Mouse (Mus musculus): ENCODE data around the gene Wnt4. TPM values are rescaled to one million over a fixed set of nuclear protein-coding genes. Genes with fewer than 3 reads are reported as not detected.

Gene Wnt4
- polyA plus RNA-seq, 1 experiment from 2014 or later: 2.2 TPM

- 9% methylated on average over 6 of the region's 6 CpGs for WGBS
- DNase-seq (ENCODE audit: low spot score) (no peak), ATAC-seq (replicated peaks; ENCODE audit: low FRiP score, low TSS enrichment, low read depth) (no peak)
- H3K9ac ChIP-seq (ENCODE audit: low read length): no peak overlapping the region
- H3K4me3 ChIP-seq (ENCODE audit: low read depth, low read length): no peak overlapping the region
- H3K4me1 ChIP-seq (replicated peaks; ENCODE audit: control insufficient read depth, insufficient read depth, low read length): peaks cover 13% of the 10 kb centered on the region; the same call in 1 of the 2 replicates
- no peaks in the 10 kb centered on the region for H3K36me3 ChIP-seq (ENCODE audit: control insufficient read depth, insufficient read depth, low read length)
- no peaks in the 10 kb centered on the region for H3K9me3 ChIP-seq (ENCODE audit: control insufficient read depth, low read length)
- peaks cover 41% of the 10 kb centered on the region for H3K27me3 ChIP-seq (replicated peaks; ENCODE audit: control insufficient read depth, insufficient read depth, low read length)
- no peak overlapping the region for H3K27ac ChIP-seq (ENCODE audit: low read depth)
- no peak overlapping the region for H3K4me2 ChIP-seq (ENCODE audit: low read length)
Measured at GRCm38 (mm10) chr4:137274304-137274703, 3.0 kb upstream of the Wnt4 start.

GRCm38 (mm10) chr4:137276443-137277165 lies 685 bp upstream of the Wnt4 start:
- H3K27ac ChIP-seq (ENCODE audit: low read depth): no peak overlapping the region

GRCm38 (mm10) chr4:137277600-137278143 lies 383 bp downstream of the Wnt4 start:
- DNase-seq (ENCODE audit: low spot score) (peak; percentile 68), ATAC-seq (replicated peaks; ENCODE audit: low FRiP score, low TSS enrichment, low read depth) (peak; percentile 13; the same call in 1 of the 2 replicates)
- under 1% methylated on average over 71 of the region's 71 CpGs for WGBS
- peak overlapping the region; percentile 37 for H3K9ac ChIP-seq (ENCODE audit: low read length)
- H3K27ac ChIP-seq (ENCODE audit: low read depth): no peak overlapping the region
- H3K4me1 ChIP-seq (replicated peaks; ENCODE audit: control insufficient read depth, insufficient read depth, low read length): peaks cover 13% of the 10 kb centered on the region; the same call in 1 of the 2 replicates
- no peaks in the 10 kb centered on the region for H3K9me3 ChIP-seq (ENCODE audit: control insufficient read depth, low read length)
- peak overlapping the region; percentile 81 for H3K4me2 ChIP-seq (ENCODE audit: low read length)
- no peaks in the 10 kb centered on the region for H3K36me3 ChIP-seq (ENCODE audit: control insufficient read depth, insufficient read depth, low read length)
- H3K27me3 ChIP-seq (replicated peaks; ENCODE audit: control insufficient read depth, insufficient read depth, low read length): peaks cover 60% of the 10 kb centered on the region
- peak overlapping the region; percentile 44 for H3K4me3 ChIP-seq (ENCODE audit: low read depth, low read length)

More at GRCm38 (mm10) chr4:137276443-137277165, 685 bp upstream of the Wnt4 start:
- Histone ChIP-seq H3K36me3 (ENCODE audit: control insufficient read depth, insufficient read depth, low read length) (no peaks in the 10 kb centered on the region), H3K4me3 (ENCODE audit: low read depth, low read length) (peak overlapping the region; percentile 44), H3K9me3 (ENCODE audit: control insufficient read depth, low read length) (no peaks in the 10 kb centered on the region), H3K9ac (ENCODE audit: low read length) (peak overlapping the region; percentile 37), H3K4me2 (ENCODE audit: low read length) (peak overlapping the region; percentile 81), H3K27me3 (replicated peaks; ENCODE audit: control insufficient read depth, insufficient read depth, low read length) (peaks cover 60% of the 10 kb centered on the region), H3K4me1 (replicated peaks; ENCODE audit: control insufficient read depth, insufficient read depth, low read length) (peaks cover 13% of the 10 kb centered on the region; the same call in 1 of the 2 replicates)
- WGBS: 2% methylated on average over 46 of the region's 46 CpGs
- peak; percentile 66 for DNase-seq (ENCODE audit: low spot score)
- ATAC-seq (replicated peaks; ENCODE audit: low FRiP score, low TSS enrichment, low read depth): no peak

- peak overlapping the region; percentile 81 for H3K4me2 ChIP-seq (ENCODE audit: low read length)
- H3K27me3 ChIP-seq (replicated peaks; ENCODE audit: control insufficient read depth, insufficient read depth, low read length): peaks cover 62% of the 10 kb centered on the region
- DNase-seq (ENCODE audit: low spot score) (peak; percentile 61), ATAC-seq (replicated peaks; ENCODE audit: low FRiP score, low TSS enrichment, low read depth) (no peak)
- H3K4me3 ChIP-seq (ENCODE audit: low read depth, low read length): peak overlapping the region; percentile 44
- no peak overlapping the region for H3K27ac ChIP-seq (ENCODE audit: low read depth)
- peaks cover 13% of the 10 kb centered on the region; the same call in 1 of the 2 replicates for H3K4me1 ChIP-seq (replicated peaks; ENCODE audit: control insufficient read depth, insufficient read depth, low read length)
- H3K36me3 ChIP-seq (ENCODE audit: control insufficient read depth, insufficient read depth, low read length): no peaks in the 10 kb centered on the region
- H3K9me3 ChIP-seq (ENCODE audit: control insufficient read depth, low read length): no peaks in the 10 kb centered on the region
- WGBS: 4% methylated on average over 22 of the region's 22 CpGs
- H3K9ac ChIP-seq (ENCODE audit: low read length): no peak overlapping the region
Measured at GRCm38 (mm10) chr4:137278144-137279040, 1.1 kb downstream of the Wnt4 start.

GRCm38 (mm10) chr4:137279346-137279745 lies 2.1 kb downstream of the Wnt4 start:
- 23% methylated on average over 5 of the region's 5 CpGs for WGBS
- no peak overlapping the region for H3K9ac ChIP-seq (ENCODE audit: low read length)
- H3K27ac ChIP-seq (ENCODE audit: low read depth): no peak overlapping the region
- no peak for ATAC-seq (replicated peaks; ENCODE audit: low FRiP score, low TSS enrichment, low read depth)
- H3K4me2 ChIP-seq (ENCODE audit: low read length): no peak overlapping the region
- H3K27me3 ChIP-seq (replicated peaks; ENCODE audit: control insufficient read depth, insufficient read depth, low read length): peaks cover 63% of the 10 kb centered on the region
- H3K4me1 ChIP-seq (replicated peaks; ENCODE audit: control insufficient read depth, insufficient read depth, low read length): peaks cover 8% of the 10 kb centered on the region; the same call in 1 of the 2 replicates
- no peak for DNase-seq (ENCODE audit: low spot score)
- no peak overlapping the region for H3K4me3 ChIP-seq (ENCODE audit: low read depth, low read length)
- H3K36me3 ChIP-seq (ENCODE audit: control insufficient read depth, insufficient read depth, low read length): no peaks in the 10 kb centered on the region
- no peaks in the 10 kb centered on the region for H3K9me3 ChIP-seq (ENCODE audit: control insufficient read depth, low read length)

DNA sequence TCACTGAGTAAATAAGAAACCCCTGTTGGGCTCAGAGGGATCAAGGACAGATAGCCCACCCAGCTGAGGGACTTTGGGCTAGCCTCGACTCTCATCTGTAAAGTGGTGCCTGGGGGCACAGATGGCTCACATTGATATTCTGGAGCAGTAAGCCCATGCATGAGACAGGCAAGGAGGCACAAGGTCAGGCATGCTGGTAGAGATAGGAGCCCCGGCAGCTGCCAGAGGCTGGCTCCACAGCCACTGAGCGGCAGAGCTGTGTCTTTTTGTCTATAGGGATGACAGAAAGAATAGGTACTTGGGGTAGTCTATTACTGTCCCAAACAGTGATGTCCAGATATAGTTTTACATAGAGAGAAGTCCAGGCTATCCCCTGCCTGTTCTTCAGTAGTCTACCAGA lies 4.0 kb downstream of the Wnt4 start:
- no peak overlapping the region for H3K4me3 ChIP-seq (ENCODE audit: low read depth, low read length)
- no peaks in the 10 kb centered on the region for H3K36me3 ChIP-seq (ENCODE audit: control insufficient read depth, insufficient read depth, low read length)
- WGBS: 94% methylated on average over 3 of the region's 3 CpGs
- no peak for ATAC-seq (replicated peaks; ENCODE audit: low FRiP score, low TSS enrichment, low read depth)
- H3K27ac ChIP-seq (ENCODE audit: low read depth): no peak overlapping the region
- no peak overlapping the region for H3K9ac ChIP-seq (ENCODE audit: low read length)
- peaks cover 54% of the 10 kb centered on the region for H3K27me3 ChIP-seq (replicated peaks; ENCODE audit: control insufficient read depth, insufficient read depth, low read length)
- H3K4me1 ChIP-seq (replicated peaks; ENCODE audit: control insufficient read depth, insufficient read depth, low read length): peaks cover 6% of the 10 kb centered on the region; the same call in 1 of the 2 replicates
- no peaks in the 10 kb centered on the region for H3K9me3 ChIP-seq (ENCODE audit: control insufficient read depth, low read length)
- no peak overlapping the region for H3K4me2 ChIP-seq (ENCODE audit: low read length)
- DNase-seq (ENCODE audit: low spot score): no peak

DNA sequence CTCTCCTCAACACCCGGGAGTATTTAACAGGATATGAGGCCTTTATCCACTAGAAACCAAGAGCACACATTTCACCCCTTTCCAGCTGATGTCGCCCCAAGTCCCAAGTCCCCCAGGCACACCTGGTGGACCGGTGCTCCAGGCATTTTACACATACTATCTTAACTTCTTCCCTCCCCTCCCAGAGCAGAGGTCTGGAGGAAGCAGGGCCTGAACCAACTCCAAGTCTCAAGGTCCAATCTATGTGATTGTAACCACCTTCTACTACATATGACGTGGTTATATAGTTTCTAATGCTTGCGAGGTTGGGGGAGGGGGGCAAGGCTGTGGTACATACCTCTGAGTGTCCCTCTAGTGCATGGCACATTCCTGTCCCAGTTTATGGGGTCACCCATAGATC lies 4.8 kb downstream of the Wnt4 start:
- Histone ChIP-seq H3K4me3 (ENCODE audit: low read depth, low read length) (no peak overlapping the region), H3K27me3 (replicated peaks; ENCODE audit: control insufficient read depth, insufficient read depth, low read length) (peaks cover 47% of the 10 kb centered on the region), H3K9ac (ENCODE audit: low read length) (no peak overlapping the region), H3K4me2 (ENCODE audit: low read length) (no peak overlapping the region), H3K36me3 (ENCODE audit: control insufficient read depth, insufficient read depth, low read length) (no peaks in the 10 kb centered on the region), H3K27ac (ENCODE audit: low read depth) (no peak overlapping the region), H3K4me1 (replicated peaks; ENCODE audit: control insufficient read depth, insufficient read depth, low read length) (peaks cover 3% of the 10 kb centered on the region; the same call in 1 of the 2 replicates), H3K9me3 (ENCODE audit: control insufficient read depth, low read length) (no peaks in the 10 kb centered on the region)
- WGBS: 83% methylated on average over 5 of the region's 5 CpGs
- DNase-seq (ENCODE audit: low spot score) (no peak), ATAC-seq (replicated peaks; ENCODE audit: low FRiP score, low TSS enrichment, low read depth) (no peak)

DNA sequence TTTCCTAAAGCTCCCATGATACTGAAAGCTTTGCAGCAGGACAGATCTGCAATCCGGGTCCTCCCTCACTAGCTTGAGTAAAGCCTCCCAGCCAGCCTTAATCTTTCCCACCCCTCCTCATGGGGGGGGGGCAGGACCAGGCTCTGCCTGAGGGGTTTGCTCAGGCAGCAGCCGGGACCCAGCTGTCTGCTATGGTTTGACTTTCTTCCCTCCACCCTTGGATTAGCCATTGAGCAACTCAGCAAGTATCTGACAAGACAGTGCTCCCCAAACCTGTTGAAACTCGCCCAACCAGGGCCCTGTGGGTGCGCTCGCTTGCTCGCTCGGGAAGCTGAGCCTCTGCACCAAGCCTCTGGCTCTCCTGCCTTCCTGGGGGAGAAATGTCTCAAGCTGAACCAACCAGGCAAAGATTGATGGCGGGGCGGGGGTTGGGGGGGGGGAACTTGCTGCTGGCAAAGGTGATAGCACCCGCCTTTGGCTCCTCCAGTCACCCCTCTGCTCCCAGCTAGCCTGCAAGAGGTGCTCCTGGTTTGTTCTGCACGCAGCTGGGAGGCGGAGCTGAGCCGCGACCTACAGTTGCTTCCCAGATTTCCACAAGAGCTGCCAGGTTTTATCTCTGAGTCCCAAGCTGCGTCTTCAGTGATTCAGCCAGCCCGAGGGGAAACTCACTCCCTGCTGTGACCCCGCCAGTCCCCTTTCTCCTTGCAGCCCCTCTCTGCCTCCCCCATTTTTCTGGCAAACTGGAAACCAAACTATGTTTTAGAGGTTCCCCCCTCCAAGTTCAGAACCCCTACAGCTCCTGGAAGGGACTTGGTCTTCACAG lies 5.5 kb downstream of the Wnt4 start:
- Histone ChIP-seq H3K4me2 (ENCODE audit: low read length) (no peak overlapping the region), H3K4me3 (ENCODE audit: low read depth, low read length) (no peak overlapping the region), H3K9ac (ENCODE audit: low read length) (no peak overlapping the region), H3K9me3 (ENCODE audit: control insufficient read depth, low read length) (no peaks in the 10 kb centered on the region), H3K36me3 (ENCODE audit: control insufficient read depth, insufficient read depth, low read length) (no peaks in the 10 kb centered on the region), H3K4me1 (replicated peaks; ENCODE audit: control insufficient read depth, insufficient read depth, low read length) (peaks cover 1% of the 10 kb centered on the region; the same call in 1 of the 2 replicates), H3K27me3 (replicated peaks; ENCODE audit: control insufficient read depth, insufficient read depth, low read length) (peaks cover 43% of the 10 kb centered on the region), H3K27ac (ENCODE audit: low read depth) (no peak overlapping the region)
- 20% methylated on average over 15 of the region's 17 CpGs for WGBS
- ATAC-seq (replicated peaks; ENCODE audit: low FRiP score, low TSS enrichment, low read depth) (no peak), DNase-seq (ENCODE audit: low spot score) (no peak)

Measured in intestine, embryonic 14.5 days (tissue).